Mouse (Mus musculus): ENCODE results near the gene Rps12-ps3.

Rps12-ps3 gene

GRCm38 (mm10) chr19:59352760-59353159, 30.7 kb downstream of the Rps12-ps3 start:
- no peak for DNase-seq

- no peak for DNase-seq
Measured at GRCm38 (mm10) chr19:59354906-59355305, 32.8 kb downstream of the Rps12-ps3 start.

GRCm38 (mm10) chr19:59356388-59356787, 34.3 kb downstream of the Rps12-ps3 start:
- DNase-seq, result no peak

- no peak for DNase-seq
Measured at GRCm38 (mm10) chr19:59356843-59357595, 34.9 kb downstream of the Rps12-ps3 start.

- DNase-seq, result no peak
Measured at GRCm38 (mm10) chr19:59357878-59358277, 35.8 kb downstream of the Rps12-ps3 start.

- DNase-seq, result no peak
Measured at GRCm38 (mm10) chr19:59359202-59359601, 37.1 kb downstream of the Rps12-ps3 start.

- DNase-seq, result no peak
Measured at GRCm38 (mm10) chr19:59360486-59360896, 38.4 kb downstream of the Rps12-ps3 start.

GRCm38 (mm10) chr19:59362646-59363045, 40.6 kb downstream of the Rps12-ps3 start:
- DNase-seq, result no peak

GRCm38 (mm10) chr19:59363666-59364065, 41.6 kb downstream of the Rps12-ps3 start:
- no peak for DNase-seq

GRCm38 (mm10) chr19:59366724-59367123, 44.6 kb downstream of the Rps12-ps3 start:
- DNase-seq, result no peak

- DNase-seq, result no peak
Measured at GRCm38 (mm10) chr19:59367892-59368291, 45.8 kb downstream of the Rps12-ps3 start.

GRCm38 (mm10) chr19:59371016-59371415, 48.9 kb downstream of the Rps12-ps3 start:
- DNase-seq, result no peak
